Mouse (Mus musculus) G1E (cell line): ENCODE data around the gene Gpr45. TPM values are rescaled to one million over a fixed set of nuclear protein-coding genes. Genes with fewer than 3 reads are reported as not detected.
"Not testable (repeated sequence)": the region's sequence is repeated elsewhere in the genome, so short reads cannot be mapped to it uniquely, and the experiment has no call there.

ENCODE experiments used
- ATAC-seq: 2 replicates; pipeline ENCODE4 v1.8.0; 2016; ENCODE audit warnings: mild to moderate bottlenecking; ENCODE audit not compliant: insufficient number of reproducible peaks, poor library complexity, low FRiP score, severe bottlenecking; ENCODE audit errors: extremely low read depth
- DNase-seq: peaks from one replicate; pipeline ENCODE4 v3.0.0; 2012; ENCODE audit warnings: low spot score
- H3K27me3 ChIP-seq: 2 replicates; pipeline ENCODE4 v1.6.1; 2012; ENCODE audit warnings: mild to moderate bottlenecking, low read length, inconsistent platforms; ENCODE audit not compliant: insufficient read depth
- H3K36me3 ChIP-seq: replicated peaks from 2 replicates; pipeline ENCODE3; 2012; ENCODE audit warnings: mild to moderate bottlenecking, inconsistent platforms
- H3K4me1 ChIP-seq: 2 replicates; pipeline ENCODE4 v1.6.1; 2012; ENCODE audit warnings: low read depth, low read length, inconsistent platforms, mixed read lengths; ENCODE audit not compliant: insufficient read depth
- H3K4me3 ChIP-seq: 2 replicates; pipeline ENCODE4 v1.5.1; 2012; ENCODE audit warnings: low read depth, mild to moderate bottlenecking, inconsistent platforms, low read length, moderate library complexity, mixed read lengths
- H3K9me3 ChIP-seq: replicated peaks from 2 replicates; pipeline ENCODE4 v1.6.1; 2012; ENCODE audit warnings: inconsistent platforms
- CTCF ChIP-seq: IDR thresholded peaks from 2 replicates; pipeline ENCODE4 v1.5.1; 2012; ENCODE audit warnings: low read depth, low read length, inconsistent platforms, mixed read lengths
- GATA1 ChIP-seq: IDR thresholded peaks from 2 replicates; pipeline ENCODE4 v1.6.1; 2012; ENCODE audit warnings: borderline replicate concordance, low read length, inconsistent platforms, mixed read lengths
- GATA2 ChIP-seq: IDR thresholded peaks from 2 replicates; pipeline ENCODE4 v1.6.1; 2012; ENCODE audit warnings: low read depth, low read length, inconsistent platforms, borderline replicate concordance
- POLR2AphosphoS5 ChIP-seq: IDR thresholded peaks from 2 replicates; pipeline ENCODE4 v1.6.1; 2012; ENCODE audit warnings: low read depth, low read length, inconsistent platforms; ENCODE audit not compliant: insufficient replicate concordance
- TAL1 ChIP-seq: conservative IDR thresholded peaks from 2 replicates; pipeline ENCODE4 v1.6.1; 2012; ENCODE audit warnings: low read depth, low read length, inconsistent platforms, mixed read lengths
- polyA plus RNA-seq: library from polyadenylated mRNA; stranded (reverse); fragments of >175 nt; gene quantifications from 2 replicates; pipeline ENCODE4 v1.2.3, GENCODE M21; 2012
- total RNA-seq, 2 experiments: library from RNA; stranded (forward) in 1 of 2; stranded (reverse) in 1 of 2; fragments of 200-1000 nt in 1 of 2; fragments of >200 nt in 1 of 2; fragmentation: Nextera tagmentation in 1 of 2; gene quantifications; 2 replicates each; pipeline ENCODE4 v1.2.3; 2014 to 2017

The Gpr45 gene
- total and polyA plus RNA-seq, 3 experiments = 0.66 TPM; not detected in 2

DNA sequence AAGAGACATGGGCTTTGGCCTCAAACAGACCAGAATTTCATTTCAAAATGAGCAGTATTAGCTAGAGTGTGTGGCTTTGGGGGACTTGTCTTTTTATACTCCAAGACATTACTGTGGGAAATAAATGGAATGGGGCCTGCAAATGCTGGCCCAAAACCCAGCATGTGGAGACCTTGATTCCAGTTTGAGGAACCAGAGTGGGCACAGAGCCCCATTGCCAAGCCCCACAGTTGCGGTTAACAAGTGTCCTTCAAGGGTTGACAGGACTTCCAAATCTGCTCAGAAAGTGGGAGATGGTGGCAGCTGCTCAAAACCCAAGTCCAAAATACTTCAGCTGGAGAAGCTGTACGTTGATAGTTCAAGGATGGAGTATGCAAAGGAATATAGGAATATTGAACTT is 36.3 kb downstream of the Gpr45 start:
- Histone ChIP-seq H3K9me3 (no peaks in the 10 kb centered on the region), H3K4me1 (no peaks in the 10 kb centered on the region), H3K36me3 (no peaks in the 10 kb centered on the region), H3K27me3 (no peaks in the 10 kb centered on the region; the same call in 1 of the 2 replicates), H3K4me3 (no peak overlapping the region)
- ATAC-seq = no peak
- TF ChIP-seq TAL1 = no peak
- TF ChIP-seq CTCF = no peak
- no peak for TF ChIP-seq GATA1
- no peak for TF ChIP-seq POLR2AphosphoS5
- TF ChIP-seq GATA2 = no peak
- no peak for DNase-seq

DNA sequence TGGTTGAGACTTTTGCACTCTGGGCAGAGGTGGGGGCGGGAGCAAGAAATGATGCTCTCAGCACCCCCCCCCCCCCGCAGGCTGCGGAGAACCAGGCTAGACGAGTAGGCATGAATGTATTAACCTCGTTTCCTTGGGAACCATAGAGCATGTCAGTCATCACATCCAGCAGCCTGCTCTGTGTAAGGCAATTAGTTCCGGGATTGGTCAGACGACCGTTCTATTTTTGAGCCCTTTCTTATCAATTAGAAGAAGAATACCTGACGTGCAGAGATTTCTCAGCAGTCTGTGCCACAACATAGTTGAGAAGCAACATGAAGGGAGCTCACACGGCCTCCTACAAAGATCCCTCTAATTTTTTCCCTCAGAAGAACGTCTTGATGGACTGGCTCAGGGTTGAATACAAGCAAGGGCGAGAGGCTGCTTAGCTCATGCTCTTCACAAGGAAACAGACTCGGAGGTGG is 53.4 kb downstream of the Gpr45 start:
- Histone ChIP-seq H3K9me3 (no peaks in the 10 kb centered on the region), H3K4me3 (no peak overlapping the region), H3K27me3 (peaks cover 3% of the 10 kb centered on the region; the same call in 1 of the 2 replicates), H3K4me1 (no peaks in the 10 kb centered on the region), H3K36me3 (no peaks in the 10 kb centered on the region)
- ATAC-seq (no peak), DNase-seq (no peak)
- no peak for TF ChIP-seq POLR2AphosphoS5
- no peak for TF ChIP-seq TAL1
- TF ChIP-seq GATA1 = no peak
- no peak for TF ChIP-seq GATA2
- no peak for TF ChIP-seq CTCF

DNA sequence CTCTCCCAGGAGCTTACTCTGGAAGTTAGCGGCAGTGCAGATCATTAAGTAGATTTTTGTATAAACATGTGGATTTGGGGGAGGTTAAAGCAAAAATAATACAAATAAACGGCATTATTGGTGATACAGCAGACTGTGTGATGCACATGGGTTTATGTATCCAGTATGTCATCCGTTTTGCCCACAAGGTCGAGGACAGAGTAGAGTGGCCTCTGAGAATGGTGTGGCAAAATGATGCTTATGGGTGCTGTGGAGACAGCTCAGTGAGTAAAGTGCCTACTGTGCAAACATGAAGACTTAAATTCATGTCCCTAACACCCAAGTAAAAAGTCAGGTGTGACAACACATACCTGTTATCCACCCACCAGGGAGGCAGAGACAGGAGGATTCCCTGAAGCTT is 53.9 kb downstream of the Gpr45 start:
- no peaks in the 10 kb centered on the region for H3K36me3 ChIP-seq
- no peak for TF ChIP-seq POLR2AphosphoS5
- H3K4me1 ChIP-seq = no peaks in the 10 kb centered on the region
- H3K9me3 ChIP-seq = no peaks in the 10 kb centered on the region
- DNase-seq = no peak
- H3K27me3 ChIP-seq = peaks cover 5% of the 10 kb centered on the region; the same call in 1 of the 2 replicates
- no peak for ATAC-seq
- no peak overlapping the region for H3K4me3 ChIP-seq

DNA sequence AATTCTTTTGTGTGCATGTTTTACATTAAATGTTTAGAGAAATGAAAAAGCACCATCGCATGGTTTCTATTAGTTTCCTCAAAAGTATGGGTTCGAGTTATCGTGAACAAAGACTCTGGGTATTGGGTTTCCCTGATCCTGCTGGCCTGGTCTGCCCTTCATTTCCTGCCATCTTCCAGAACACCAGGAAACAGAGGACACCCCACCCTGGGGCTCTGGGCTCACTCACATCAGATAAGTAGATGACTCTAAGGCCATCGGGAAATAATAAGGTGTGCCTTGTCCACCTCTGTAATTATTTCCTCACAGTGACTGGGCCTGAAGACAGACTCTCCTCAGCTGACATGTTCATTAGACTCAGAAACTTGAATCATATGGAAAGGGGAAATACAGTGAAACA is 57.8 kb downstream of the Gpr45 start:
- no peak overlapping the region for H3K4me3 ChIP-seq
- H3K36me3 ChIP-seq = no peaks in the 10 kb centered on the region
- H3K9me3 ChIP-seq = no peaks in the 10 kb centered on the region
- ATAC-seq (no peak), DNase-seq (no peak)
- TF ChIP-seq POLR2AphosphoS5 (no peak), CTCF (no peak), GATA2 (no peak), GATA1 (no peak), TAL1 (no peak)
- H3K27me3 ChIP-seq = peaks cover 4% of the 10 kb centered on the region; the same call in 1 of the 2 replicates
- H3K4me1 ChIP-seq = no peaks in the 10 kb centered on the region

DNA sequence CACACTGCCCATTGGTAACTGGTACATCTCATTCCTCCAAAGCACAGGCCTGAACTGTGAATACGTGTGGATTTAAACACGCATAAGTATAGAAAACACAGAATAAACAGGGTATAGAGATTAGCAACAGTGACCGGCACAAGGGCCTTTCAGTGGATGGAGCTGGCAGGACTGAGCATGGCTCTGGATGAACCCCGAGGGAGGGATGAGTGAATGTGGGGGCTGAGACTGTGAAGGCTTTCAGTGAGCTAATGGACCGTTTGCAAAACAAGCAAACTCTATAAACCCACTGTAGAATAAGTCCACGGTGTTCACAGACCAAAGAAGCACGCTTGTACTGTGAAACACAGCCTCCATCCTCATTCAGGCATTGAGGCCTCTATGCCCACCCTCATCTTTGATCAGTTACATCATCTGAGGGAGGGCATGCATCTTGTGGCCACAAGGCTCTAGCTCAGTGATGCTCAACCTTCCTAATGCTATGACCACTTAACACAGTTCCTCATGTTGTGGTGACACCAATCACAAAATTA is 62.5 kb downstream of the Gpr45 start:
- not testable (repeated sequence) for ATAC-seq, H3K9me3 ChIP-seq, H3K4me3 ChIP-seq, H3K4me1 ChIP-seq, H3K36me3 ChIP-seq, H3K27me3 ChIP-seq, DNase-seq

DNA sequence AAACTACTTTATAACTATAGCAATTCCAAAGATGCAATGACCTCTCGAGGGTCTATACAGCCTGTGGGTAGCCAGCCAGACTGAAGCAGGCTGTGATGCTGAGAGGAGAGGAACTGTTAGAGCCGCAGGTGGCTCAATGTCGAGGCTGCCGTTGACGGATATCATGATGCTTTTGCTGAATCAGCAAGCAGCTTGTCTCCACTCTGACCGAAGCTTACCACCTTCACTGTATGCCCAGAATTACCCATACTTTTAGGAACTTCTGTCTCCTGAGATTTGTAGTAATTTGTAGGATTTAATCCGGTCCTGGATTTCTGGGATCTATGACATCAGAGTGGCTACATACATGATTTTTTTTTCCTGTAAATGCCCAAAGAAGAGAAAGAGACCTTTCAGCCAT is 83.3 kb downstream of the Gpr45 start:
- no peak for TF ChIP-seq TAL1
- TF ChIP-seq CTCF = no peak
- TF ChIP-seq POLR2AphosphoS5 = no peak
- no peak for TF ChIP-seq GATA2
- no peak for TF ChIP-seq GATA1
- Histone ChIP-seq H3K4me3 (no peak overlapping the region), H3K27me3 (peaks cover 5% of the 10 kb centered on the region; the same call in 1 of the 2 replicates), H3K9me3 (no peaks in the 10 kb centered on the region), H3K36me3 (no peaks in the 10 kb centered on the region), H3K4me1 (peaks cover 3% of the 10 kb centered on the region)
- ATAC-seq (no peak), DNase-seq (no peak)

DNA sequence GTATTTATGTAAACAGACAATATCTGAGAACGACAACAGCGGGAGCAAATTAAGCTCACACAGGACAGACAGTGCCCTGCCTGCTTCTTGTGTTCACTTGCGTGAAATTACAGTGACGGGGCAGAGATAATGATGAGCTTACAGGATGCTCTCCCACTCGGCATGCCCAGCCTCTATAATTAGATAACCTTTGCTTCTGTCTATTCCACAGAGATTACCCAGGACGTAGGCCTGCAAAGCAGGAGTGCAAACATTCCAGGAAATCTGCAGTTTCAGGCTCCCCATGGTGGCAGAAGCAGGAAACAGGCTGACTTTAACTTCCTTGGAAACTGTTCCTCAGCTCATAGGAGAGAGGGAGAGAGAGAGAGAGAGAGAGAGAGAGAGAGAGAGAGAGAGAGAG is 89.6 kb downstream of the Gpr45 start:
- H3K9me3 ChIP-seq = no peaks in the 10 kb centered on the region
- H3K4me3 ChIP-seq = no peak overlapping the region
- DNase-seq (no peak), ATAC-seq (no peak)
- no peaks in the 10 kb centered on the region for H3K4me1 ChIP-seq
- H3K36me3 ChIP-seq = peaks cover 1% of the 10 kb centered on the region
- TF ChIP-seq CTCF (no peak), GATA1 (no peak), TAL1 (no peak), POLR2AphosphoS5 (no peak), GATA2 (no peak)
- no peaks in the 10 kb centered on the region for H3K27me3 ChIP-seq
